8 mouse cellular contexts compared by ENCODE assay signal in the genomic region with DNA sequence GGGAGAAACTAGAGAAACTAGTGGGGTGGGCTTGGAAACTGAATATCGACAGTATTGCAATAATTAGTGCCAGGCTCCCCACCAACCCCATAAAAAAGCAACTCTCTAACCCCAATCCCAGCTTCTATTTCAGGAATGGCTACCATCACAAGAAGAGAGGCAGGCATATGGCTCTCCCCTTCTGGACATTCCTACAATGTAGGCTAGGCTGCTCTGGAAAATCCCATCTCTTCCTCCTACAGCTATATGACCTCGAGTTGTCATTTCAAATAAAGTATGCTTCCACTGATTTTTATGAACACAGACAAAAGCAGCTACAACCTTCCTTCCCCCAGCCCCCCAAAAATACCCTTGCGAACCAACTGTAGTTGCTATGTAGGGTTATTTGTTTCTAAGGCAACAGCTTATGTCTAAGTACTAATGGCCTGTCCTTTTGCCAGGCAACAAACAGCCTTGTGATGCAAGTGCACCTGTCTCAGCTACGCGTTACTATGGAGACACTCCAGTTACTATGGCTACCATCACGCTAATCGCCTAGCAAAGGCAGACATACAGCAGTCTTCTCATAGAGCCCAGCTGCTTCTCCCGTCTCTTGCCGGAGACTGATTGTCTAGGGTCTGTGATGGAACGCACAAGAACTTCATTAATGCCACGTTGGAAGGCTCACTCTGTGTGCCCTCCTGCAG.
DNase-seq lines count a peak whose midpoint lies in the region; ATAC-seq and TF ChIP-seq lines count a peak whose summit lies in the region.

No protein-coding gene starts in this region.

- 13% methylated on average over 11 of the region's 11 CpGs for WGBS in hindbrain, postnatal 0 days
- 14% methylated on average over 11 of the region's 11 CpGs for whole genome bisulfite sequencing in midbrain, embryonic 13.5 days

- H3K4me3 ChIP-seq in hindbrain, postnatal 0 days (ENCODE audit: low read length) = no peak overlapping the region
- H3K4me3 ChIP-seq in midbrain, embryonic 13.5 days (replicated peaks) = no peak overlapping the region

- peak overlapping the region; percentile 10; the same call in 1 of the 2 replicates for H3K4me2 ChIP-seq in hindbrain, postnatal 0 days (ENCODE audit: low read depth, low read length)
- peak overlapping the region; percentile 28 for H3K4me2 ChIP-seq in midbrain, embryonic 13.5 days (replicated peaks)

- H3K9me3 ChIP-seq in hindbrain, postnatal 0 days (ENCODE audit: low read length) = no peaks in the 10 kb centered on the region
- H3K9me3 ChIP-seq in midbrain, embryonic 13.5 days = no peaks in the 10 kb centered on the region

- H3K27ac ChIP-seq in hindbrain, postnatal 0 days = peak overlapping the region; percentile 82
- peak overlapping the region; percentile 94 for H3K27ac ChIP-seq in midbrain, embryonic 13.5 days

- H3K36me3 ChIP-seq in hindbrain, postnatal 0 days (ENCODE audit: insufficient read depth, low read length) = no peaks in the 10 kb centered on the region
- no peaks in the 10 kb centered on the region for H3K36me3 ChIP-seq in midbrain, embryonic 13.5 days

- no peak for TF ChIP-seq CTCF in hindbrain, postnatal 0 days (IDR thresholded peaks at IDR 0.05; ENCODE audit: low read depth)

- no peak overlapping the region for H3K9ac ChIP-seq in hindbrain, postnatal 0 days (replicated peaks; ENCODE audit: low read length)
- no peak overlapping the region for H3K9ac ChIP-seq in midbrain, embryonic 13.5 days (replicated peaks)

- H3K27me3 ChIP-seq in hindbrain, postnatal 0 days (ENCODE audit: insufficient read depth, low read length) = no peaks in the 10 kb centered on the region
- no peaks in the 10 kb centered on the region for H3K27me3 ChIP-seq in midbrain, embryonic 13.5 days

- peak; percentile 94 for DNase-seq in brain, embryonic 18.5 days (ENCODE audit: low read depth, low spot score)
- peak; percentile 79 for DNase-seq in embryo, embryonic 11 days
- peak; percentile 96 for DNase-seq in hindbrain, postnatal 0 days (ENCODE audit: low spot score)
- no peak for DNase-seq in kidney, postnatal 25 days
- DNase-seq in heart, adult 8-10 months (ENCODE audit: low spot score) = no peak
- no peak for DNase-seq in lung, postnatal 14 days
- DNase-seq in ovary, postnatal 14 days (ENCODE audit: low spot score) = no peak

- H3K4me1 ChIP-seq in hindbrain, postnatal 0 days (ENCODE audit: insufficient read depth, low read length) = peaks cover 34% of the 10 kb centered on the region; the same call in 1 of the 2 replicates
- H3K4me1 ChIP-seq in midbrain, embryonic 13.5 days (replicated peaks) = peaks cover 84% of the 10 kb centered on the region

- ATAC-seq in hindbrain, postnatal 0 days = peak; percentile 95
- ATAC-seq in midbrain, embryonic 13.5 days = peak; percentile 96

Comparison
In these comparisons a context has a peak if more than half of its experiments do, and no peak if none do; other contexts are left out.
1. DNase-seq: peak in brain, embryonic 18.5 days (single experiment), embryo, embryonic 11 days (single experiment) and hindbrain, postnatal 0 days (single experiment); none in kidney, postnatal 25 days (0 of 2), heart, adult 8-10 months (single experiment), lung, postnatal 14 days (single experiment) and ovary, postnatal 14 days (single experiment).